18 mouse cellular contexts compared by ENCODE assay signal in the genomic region with DNA sequence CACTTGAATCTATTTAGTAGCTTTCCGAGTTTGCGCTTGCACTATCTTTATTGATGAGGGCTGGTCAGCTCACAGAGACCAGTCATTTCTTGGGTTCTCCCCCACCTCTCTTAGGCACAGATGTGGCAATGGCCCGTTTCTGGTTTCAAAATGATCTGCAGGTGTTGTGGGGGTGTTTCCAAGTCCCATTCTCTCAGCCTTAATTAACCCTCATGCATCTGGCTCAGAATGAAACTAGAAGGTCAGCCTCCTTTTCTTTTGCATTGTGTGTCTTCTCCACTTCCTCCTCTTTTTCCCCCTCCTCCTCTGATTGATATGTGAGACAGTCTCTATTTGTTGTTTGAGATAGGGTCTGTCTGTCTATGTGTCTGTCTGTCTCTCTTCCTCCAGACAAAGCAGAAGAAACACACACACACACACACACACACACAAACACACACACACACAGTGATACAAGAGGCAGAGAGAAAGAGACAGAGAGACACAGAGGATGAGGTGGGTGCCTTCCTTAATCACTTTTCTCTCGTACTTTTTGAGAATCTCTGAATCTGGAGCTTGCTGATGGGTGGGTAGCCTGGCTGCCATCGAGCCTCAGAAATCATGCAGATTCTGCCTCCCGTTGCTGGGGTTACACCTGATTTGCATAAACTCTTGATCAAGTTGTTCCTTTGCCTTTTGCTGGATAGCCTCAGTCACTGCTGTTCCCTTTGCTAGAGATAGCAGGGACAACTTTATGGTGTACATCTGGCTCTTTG.
"Had no signal": no experiment of that assay in that cellular context is flagged by ENCODE, and none has a peak within 500 bp of the region (broad histone marks: within the 10 kb centered on the region; RNA-seq: fewer than 3 reads in every experiment).

No protein-coding gene starts in this region.

- H3K4me3 ChIP-seq: limb, embryonic 12.5 days; limb, embryonic 15.5 days; midbrain, embryonic 13.5 days had no signal

- H3K4me2 ChIP-seq: limb, embryonic 12.5 days; limb, embryonic 15.5 days; liver, embryonic 11.5 days; lung, embryonic 14.5 days; midbrain, embryonic 13.5 days had no signal

- H3K4me1 ChIP-seq: limb, embryonic 15.5 days; midbrain, embryonic 13.5 days had no signal

- H3K27ac ChIP-seq: kidney, postnatal 0 days; limb, embryonic 12.5 days; limb, embryonic 15.5 days; liver, embryonic 14.5 days; macrophage; midbrain, embryonic 13.5 days had no signal

- ATAC-seq: liver, postnatal 0 days; lung, postnatal 0 days; midbrain, embryonic 13.5 days; midbrain, embryonic 16.5 days had no signal

- H3K36me3 ChIP-seq: limb, embryonic 12.5 days; limb, embryonic 15.5 days; midbrain, embryonic 13.5 days had no signal

- DNase-seq: kidney, postnatal 36 days; left cerebral cortex, postnatal 4 days; liver, postnatal 0 days; lung, embryonic 14.5 days; right cerebral cortex, postnatal 14 days; right cerebral cortex, postnatal 4 days; spleen, adult 18-20 months; thymus, adult 18-20 months; thymus, postnatal 36 days had no signal

- H3K9me3 ChIP-seq: limb, embryonic 15.5 days; midbrain, embryonic 13.5 days had no signal

- H3K9ac ChIP-seq: limb, embryonic 12.5 days; limb, embryonic 15.5 days; liver, embryonic 14.5 days; liver, postnatal 0 days; lung, embryonic 14.5 days; midbrain, embryonic 13.5 days had no signal

- H3K27me3 ChIP-seq: limb, embryonic 12.5 days; limb, embryonic 15.5 days; midbrain, embryonic 13.5 days had no signal
